Mouse (Mus musculus) lung, embryonic 14.5 days (tissue): ENCODE measurements around the gene Noxo1. TPM values are rescaled to one million over a fixed set of nuclear protein-coding genes. Genes with fewer than 3 reads are reported as not detected.

Source experiments
- ATAC-seq: fragments of 200-750 bp; cut with Nextera tagmentation; 2 replicates; pipeline ENCODE4 v1.8.0; 2017; ENCODE audit warnings: mild to moderate bottlenecking, moderate TSS enrichment, moderate library complexity; ENCODE audit not compliant: insufficient read depth
- DNase-seq: peaks from one replicate; pipeline ENCODE4 v3.0.0-alpha.2; 2015
- H3K27ac ChIP-seq: fragments of 300-500 bp; sonication (generic); 2 replicates; pipeline ENCODE4 v1.5.1; 2014; ENCODE audit warnings: low read depth, mild to moderate bottlenecking, moderate library complexity
- H3K27me3 ChIP-seq: fragments of 300-500 bp; sonication (generic); 2 replicates; pipeline ENCODE4 v1.6.1; 2014; ENCODE audit warnings: low read length, control low read depth; ENCODE audit not compliant: insufficient read depth
- H3K36me3 ChIP-seq: fragments of 300-500 bp; sonication (generic); 2 replicates; pipeline ENCODE4 v1.6.1; 2014; ENCODE audit warnings: control low read depth; ENCODE audit not compliant: insufficient read depth
- H3K4me1 ChIP-seq: fragments of 300-500 bp; sonication (generic); 2 replicates; pipeline ENCODE4 v1.6.1; 2014; ENCODE audit warnings: antibody characterized with exemption, control low read depth; ENCODE audit not compliant: insufficient read depth
- H3K4me2 ChIP-seq: fragments of 300-500 bp; sonication (generic); 2 replicates; pipeline ENCODE4 v1.6.1; 2014; ENCODE audit warnings: mild to moderate bottlenecking
- H3K4me3 ChIP-seq: fragments of 300-500 bp; sonication (generic); 2 replicates; pipeline ENCODE4 v1.5.1; 2014; ENCODE audit warnings: low read depth, low read length
- H3K9ac ChIP-seq: fragments of 300-500 bp; sonication (generic); 2 replicates; pipeline ENCODE4 v1.6.1; 2014
- H3K9me3 ChIP-seq: fragments of 300-500 bp; sonication (generic); 2 replicates; pipeline ENCODE4 v1.6.1; 2016; ENCODE audit warnings: low read depth, low read length, control low read depth
- CTCF ChIP-seq: IDR thresholded peaks from 2 replicates; pipeline ENCODE4 v1.5.1; 2016; ENCODE audit warnings: antibody characterized with exemption, low read depth
- WGBS: fragments of 180-500 bp; shearing (Covaris S2); extraction: QIAGEN DNeasy Blood & Tissue Kit; methylation state at CpG from one replicate; pipeline ENCODE4 v1.1.7; 2014; 5-methylcytosine and 5-hydroxymethylcytosine counted together
- polyA plus RNA-seq: library from polyadenylated mRNA; unstranded; fragments of >200 nt; fragmentation: Nextera tagmentation; extraction: Ambion mirVana; gene quantifications from 2 replicates; pipeline ENCODE4 v1.2.1, GENCODE M21; 2014

The Noxo1 gene
- polyA plus RNA-seq, 1 experiment from 2014 or later, result 3.5 TPM

GRCm38 (mm10) chr17:24669545-24670245 is 26.3 kb upstream of the Noxo1 start, which contains the start of gene Zfp598:
Gene Zfp598, plus strand, starts transcription at chr17:24669687.
- peaks cover 23% of the 10 kb centered on the region for H3K4me1 ChIP-seq
- WGBS, result under 1% methylated on average over 79 of the region's 80 CpGs

GRCm38 (mm10) chr17:24670246-24670844 is 25.7 kb upstream of the Noxo1 start:
- Histone ChIP-seq H3K27ac (peak overlapping the region; percentile 84), H3K4me3 (peak overlapping the region; percentile 100), H3K4me2 (peak overlapping the region; percentile 95), H3K4me1 (peaks cover 23% of the 10 kb centered on the region), H3K36me3 (peaks cover 3% of the 10 kb centered on the region; the same call in 1 of the 2 replicates), H3K9ac (peak overlapping the region; percentile 97), H3K9me3 (no peaks in the 10 kb centered on the region), H3K27me3 (no peaks in the 10 kb centered on the region)
- DNase-seq (no peak), ATAC-seq (no peak)
- TF ChIP-seq CTCF, result no peak
- 6% methylated on average over 8 of the region's 8 CpGs for WGBS

More at GRCm38 (mm10) chr17:24669545-24670245, 26.3 kb upstream of the Noxo1 start, which contains the start of gene Zfp598:
- DNase-seq (peak; percentile 98), ATAC-seq (peak; percentile 99)
- peak within 1 kb of the TSS; percentile 84 for H3K27ac ChIP-seq
- TF ChIP-seq CTCF, result peak; percentile 14; the same call in 1 of the 2 replicates
- peak within 1 kb of the TSS; percentile 97 for H3K9ac ChIP-seq
- H3K9me3 ChIP-seq, result no peaks in the 10 kb centered on the region
- peaks cover 3% of the 10 kb centered on the region; the same call in 1 of the 2 replicates for H3K36me3 ChIP-seq
- H3K4me3 ChIP-seq, result peak within 1 kb of the TSS; percentile 100
- peak within 1 kb of the TSS; percentile 95 for H3K4me2 ChIP-seq
- H3K27me3 ChIP-seq, result no peaks in the 10 kb centered on the region

- H3K4me3 ChIP-seq, result no peak overlapping the region
Observed at GRCm38 (mm10) chr17:24671346-24671745, 24.7 kb upstream of the Noxo1 start.

GRCm38 (mm10) chr17:24672141-24672540 is 23.9 kb upstream of the Noxo1 start:
- DNase-seq (peak; percentile 71), ATAC-seq (no peak)
- Histone ChIP-seq H3K27me3 (no peaks in the 10 kb centered on the region), H3K9ac (0 out of 2 replicates have a peak overlapping the region, but pooled peaks have one; percentile 16), H3K4me2 (peak overlapping the region; percentile 95), H3K27ac (no peak overlapping the region), H3K4me3 (no peak overlapping the region), H3K4me1 (peaks cover 23% of the 10 kb centered on the region), H3K36me3 (peaks cover 10% of the 10 kb centered on the region), H3K9me3 (no peaks in the 10 kb centered on the region)
- no peak for TF ChIP-seq CTCF
- WGBS, result 16% methylated on average over 5 of the region's 5 CpGs

More at GRCm38 (mm10) chr17:24671346-24671745, 24.7 kb upstream of the Noxo1 start:
- Histone ChIP-seq H3K9ac (no peak overlapping the region), H3K27me3 (no peaks in the 10 kb centered on the region), H3K9me3 (no peaks in the 10 kb centered on the region), H3K4me2 (peak overlapping the region; percentile 95), H3K4me1 (peaks cover 23% of the 10 kb centered on the region), H3K27ac (no peak overlapping the region), H3K36me3 (peaks cover 3% of the 10 kb centered on the region; the same call in 1 of the 2 replicates)
- DNase-seq (no peak), ATAC-seq (no peak)
- 49% methylated on average over 5 of the region's 5 CpGs for WGBS
- no peak for TF ChIP-seq CTCF

- Histone ChIP-seq H3K36me3 (peaks cover 32% of the 10 kb centered on the region), H3K27ac (no peak overlapping the region)
- WGBS, result 80% methylated on average over 7 of the region's 7 CpGs
Observed at GRCm38 (mm10) chr17:24674277-24674676, 21.8 kb upstream of the Noxo1 start.

GRCm38 (mm10) chr17:24676187-24676586 is 19.8 kb upstream of the Noxo1 start:
- H3K9me3 ChIP-seq, result no peaks in the 10 kb centered on the region
- DNase-seq (peak; percentile 84), ATAC-seq (peak; percentile 38; the same call in 1 of the 2 replicates)
- H3K4me1 ChIP-seq, result peaks cover 8% of the 10 kb centered on the region
- no peak overlapping the region for H3K4me2 ChIP-seq
- WGBS, result 58% methylated on average over 2 of the region's 2 CpGs
- H3K27ac ChIP-seq, result no peak overlapping the region
- H3K36me3 ChIP-seq, result peaks cover 51% of the 10 kb centered on the region
- no peak overlapping the region for H3K4me3 ChIP-seq
- no peaks in the 10 kb centered on the region for H3K27me3 ChIP-seq
- H3K9ac ChIP-seq, result no peak overlapping the region
- peak; percentile 82 for TF ChIP-seq CTCF

More at GRCm38 (mm10) chr17:24674277-24674676, 21.8 kb upstream of the Noxo1 start:
- no peak for DNase-seq
- Histone ChIP-seq H3K9ac (no peak overlapping the region), H3K9me3 (no peaks in the 10 kb centered on the region), H3K4me1 (peaks cover 17% of the 10 kb centered on the region), H3K4me2 (no peak overlapping the region), H3K27me3 (no peaks in the 10 kb centered on the region), H3K4me3 (no peak overlapping the region)
- ATAC-seq, result no peak
- TF ChIP-seq CTCF, result no peak

- Histone ChIP-seq H3K27ac (no peak overlapping the region), H3K4me3 (no peak overlapping the region), H3K9me3 (no peaks in the 10 kb centered on the region), H3K27me3 (no peaks in the 10 kb centered on the region), H3K4me2 (no peak overlapping the region), H3K36me3 (peaks cover 58% of the 10 kb centered on the region), H3K4me1 (peaks cover 6% of the 10 kb centered on the region), H3K9ac (no peak overlapping the region)
- DNase-seq, result no peak
- TF ChIP-seq CTCF, result no peak
- WGBS, result 95% methylated on average over 5 of the region's 5 CpGs
- no peak for ATAC-seq
Observed at GRCm38 (mm10) chr17:24676877-24677276, 19.2 kb upstream of the Noxo1 start.
